Comparison of ENCODE assay signal across 17 mouse cellular contexts in the genomic region with DNA sequence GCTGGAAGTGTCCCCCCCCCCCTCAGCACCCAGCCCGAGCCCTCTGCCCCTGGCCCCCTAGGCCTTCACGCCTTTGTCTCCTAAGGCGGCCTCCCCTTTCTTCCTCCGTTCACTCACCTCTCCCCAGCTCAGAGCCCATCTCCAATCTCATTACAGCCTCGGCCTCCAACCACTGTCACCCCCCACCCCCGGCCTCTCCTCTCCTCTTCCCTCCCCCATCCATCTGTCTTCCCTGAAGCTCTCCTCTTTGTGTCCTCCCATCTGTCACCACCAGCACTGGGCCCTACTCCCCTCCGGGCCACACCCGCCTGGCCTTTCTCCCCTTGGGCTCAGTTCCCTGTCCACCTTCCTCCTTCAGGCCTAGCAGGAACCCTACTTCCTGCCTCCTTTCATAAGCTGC. TPM values are rescaled to one million over a fixed set of nuclear protein-coding genes. Genes with fewer than 3 reads are reported as not detected.
A peak's percentile ranks its signal among the peaks of the same experiment; 100 is the strongest.
DNase-seq lines count a peak whose midpoint lies in the region; ATAC-seq and TF ChIP-seq lines count a peak whose summit lies in the region.
"Had no signal": no experiment of that assay in that cellular context is flagged by ENCODE, and none has a peak within 500 bp of the region (broad histone marks: within the 10 kb centered on the region; RNA-seq: fewer than 3 reads in every experiment).

No protein-coding gene starts in this region.

- H3K27ac ChIP-seq in embryonic facial prominence, embryonic 10.5 days (replicated peaks) = peak overlapping the region; percentile 65
- peak overlapping the region; percentile 70 for H3K27ac ChIP-seq in hindbrain, embryonic 14.5 days
- H3K27ac ChIP-seq in midbrain, postnatal 0 days (ENCODE audit: low read depth, low read length) = no peak overlapping the region

- peaks cover 18% of the 10 kb centered on the region for H3K27me3 ChIP-seq in embryonic facial prominence, embryonic 10.5 days (replicated peaks; ENCODE audit: low read depth, poor library complexity, severe bottlenecking)
- no peaks in the 10 kb centered on the region for H3K27me3 ChIP-seq in hindbrain, embryonic 14.5 days (ENCODE audit: control insufficient read depth, insufficient read depth, low read length)
- no peaks in the 10 kb centered on the region for H3K27me3 ChIP-seq in midbrain, postnatal 0 days (ENCODE audit: insufficient read depth, low read length)

- TF ChIP-seq CTCF in midbrain, postnatal 0 days (IDR thresholded peaks at IDR 0.05) = no peak

- H3K4me1 ChIP-seq in embryonic facial prominence, embryonic 10.5 days = peaks cover 41% of the 10 kb centered on the region
- peaks cover 24% of the 10 kb centered on the region for H3K4me1 ChIP-seq in hindbrain, embryonic 14.5 days (replicated peaks; ENCODE audit: control insufficient read depth, insufficient read depth, low read length)
- H3K4me1 ChIP-seq in midbrain, postnatal 0 days (ENCODE audit: insufficient read depth, low read length) = no peaks in the 10 kb centered on the region

- no peak overlapping the region for H3K4me3 ChIP-seq in embryonic facial prominence, embryonic 10.5 days
- H3K4me3 ChIP-seq in hindbrain, embryonic 14.5 days (replicated peaks; ENCODE audit: low read length) = no peak overlapping the region
- H3K4me3 ChIP-seq in midbrain, postnatal 0 days (ENCODE audit: low read depth, low read length) = no peak overlapping the region

- H3K4me2 ChIP-seq in hindbrain, embryonic 14.5 days (replicated peaks) = no peak overlapping the region
- H3K4me2 ChIP-seq in midbrain, postnatal 0 days (ENCODE audit: low read depth, low read length, poor library complexity, severe bottlenecking) = no peak overlapping the region

- no peaks in the 10 kb centered on the region for H3K9me3 ChIP-seq in embryonic facial prominence, embryonic 10.5 days
- no peaks in the 10 kb centered on the region for H3K9me3 ChIP-seq in hindbrain, embryonic 14.5 days (ENCODE audit: control insufficient read depth, low read length)
- H3K9me3 ChIP-seq in midbrain, postnatal 0 days (ENCODE audit: low read length) = no peaks in the 10 kb centered on the region

- DNase-seq in cerebellum, postnatal 4 days (ENCODE audit: low spot score in 2 of 2) = peak; percentile 19 to 60
- no peak for DNase-seq in cerebellum, adult 9-10 months
- DNase-seq in embryonic facial prominence, embryonic 10.5 days (ENCODE audit: low spot score) = no peak
- no peak for DNase-seq in hindbrain, embryonic 14.5 days (ENCODE audit: low spot score)
- peak; percentile 60 for DNase-seq in midbrain, postnatal 0 days (ENCODE audit: low spot score)
- DNase-seq in spleen, adult 18-20 months = no peak
- DNase-seq in left cerebral cortex, adult 11 months (ENCODE audit: low spot score) = no peak
- DNase-seq in adrenal gland, postnatal 10 days = no peak
- DNase-seq: heart, adult 11 months; kidney, adult 8-10 months; layer of hippocampus, adult 9-11 months; lung, adult 2 months had no signal

- 40% methylated on average over 8 of the region's 8 CpGs for WGBS in embryonic facial prominence, embryonic 10.5 days
- WGBS in hindbrain, embryonic 14.5 days = 9% methylated on average over 8 of the region's 8 CpGs
- 22% methylated on average over 8 of the region's 8 CpGs for WGBS in midbrain, postnatal 0 days

- ATAC-seq in hindbrain, embryonic 14.5 days (ENCODE audit: low FRiP score) = peak; percentile 18; the same call in 1 of the 2 replicates
- ATAC-seq in midbrain, postnatal 0 days (ENCODE audit: low FRiP score) = peak; percentile 9; the same call in 1 of the 2 replicates

- peaks cover 25% of the 10 kb centered on the region for H3K36me3 ChIP-seq in embryonic facial prominence, embryonic 10.5 days (replicated peaks)
- H3K36me3 ChIP-seq in hindbrain, embryonic 14.5 days (replicated peaks; ENCODE audit: control insufficient read depth, insufficient read depth) = peaks cover 22% of the 10 kb centered on the region
- peaks cover 8% of the 10 kb centered on the region for H3K36me3 ChIP-seq in midbrain, postnatal 0 days (ENCODE audit: insufficient read depth, low read length)

- H3K9ac ChIP-seq in hindbrain, embryonic 14.5 days = no peak overlapping the region
- no peak overlapping the region for H3K9ac ChIP-seq in midbrain, postnatal 0 days (replicated peaks; ENCODE audit: low read length, poor library complexity, severe bottlenecking)

RNA-seq across cellular contexts. Expression of gene Nhlh1, which starts 3.8 kb away (rescaled TPM):
- polyA plus RNA-seq in embryonic facial prominence, embryonic 10.5 days (2016; fragmentation: Nextera tagmentation; extraction: Ambion mirVana) = 4.1 and 4.7 TPM in 2 replicates
- polyA plus RNA-seq in hindbrain, embryonic 14.5 days (2014; fragmentation: Nextera tagmentation; extraction: Ambion mirVana) = 2.7 and 3.6 TPM in 2 replicates
- total RNA-seq in midbrain, postnatal 0 days (2014; rRNA removed) = 0.38 and 3.6 TPM in 2 replicates
- polyA plus RNA-seq in midbrain, postnatal 0 days (2015; fragmentation: Nextera tagmentation; extraction: Ambion mirVana) = 0.12 TPM in 1 of 2 replicates, not detected in the other
- under 1 TPM in 1 of 2 experiments, not detected in 1; 0.09 TPM for total RNA-seq in adrenal gland, postnatal 10 days (2021)
- total RNA-seq: common myeloid progenitor, adult 5-6 weeks; heart, postnatal 25 days; megakaryocyte-erythroid progenitor cell, adult 5-6 weeks; MEL had no signal
- polyA plus RNA-seq: spleen, adult 2 months had no signal

RNA-seq across cellular contexts. Expression of gene Copa, which starts 21.1 kb away (rescaled TPM):
- polyA plus RNA-seq in embryonic facial prominence, embryonic 10.5 days (2016; fragmentation: Nextera tagmentation; extraction: Ambion mirVana) = 185 and 189 TPM in 2 replicates
- polyA plus RNA-seq in hindbrain, embryonic 14.5 days (2014; fragmentation: Nextera tagmentation; extraction: Ambion mirVana) = 161 and 193 TPM in 2 replicates
- total RNA-seq in midbrain, postnatal 0 days (2014; rRNA removed) = 207 and 225 TPM in 2 replicates
- polyA plus RNA-seq in midbrain, postnatal 0 days (2015; fragmentation: Nextera tagmentation; extraction: Ambion mirVana) = 149 and 155 TPM in 2 replicates
- total RNA-seq in adrenal gland, postnatal 10 days (2021) = 100 to 1,000 TPM; 150 to 151 TPM

RNA-seq across cellular contexts. Expression of gene Ncstn, which starts 21.4 kb away (rescaled TPM):
- polyA plus RNA-seq in embryonic facial prominence, embryonic 10.5 days (2016; fragmentation: Nextera tagmentation; extraction: Ambion mirVana) = 92.1 and 98.5 TPM in 2 replicates
- 106 and 111 TPM in 2 replicates for polyA plus RNA-seq in hindbrain, embryonic 14.5 days (2014; fragmentation: Nextera tagmentation; extraction: Ambion mirVana)
- 70.3 and 78.7 TPM in 2 replicates for total RNA-seq in midbrain, postnatal 0 days (2014; rRNA removed)
- polyA plus RNA-seq in midbrain, postnatal 0 days (2015; fragmentation: Nextera tagmentation; extraction: Ambion mirVana) = 93.3 and 93.7 TPM in 2 replicates
- total RNA-seq in adrenal gland, postnatal 10 days (2021) = 10 to 100 TPM; 81.0 to 93.0 TPM

RNA-seq across cellular contexts. Expression of gene Vangl2, which starts 33.0 kb away (rescaled TPM):
- 28.3 and 35.3 TPM in 2 replicates for polyA plus RNA-seq in embryonic facial prominence, embryonic 10.5 days (2016; fragmentation: Nextera tagmentation; extraction: Ambion mirVana)
- polyA plus RNA-seq in hindbrain, embryonic 14.5 days (2014; fragmentation: Nextera tagmentation; extraction: Ambion mirVana) = 48.9 and 49.5 TPM in 2 replicates
- 85.8 and 115 TPM in 2 replicates for total RNA-seq in midbrain, postnatal 0 days (2014; rRNA removed)
- 43.1 and 44.2 TPM in 2 replicates for polyA plus RNA-seq in midbrain, postnatal 0 days (2015; fragmentation: Nextera tagmentation; extraction: Ambion mirVana)
- 10 to 100 TPM in 1 of 2 experiments, 1 to 10 TPM in 1; 6.3 to 10.6 TPM for total RNA-seq in adrenal gland, postnatal 10 days (2021)

Comparison
In these comparisons a context has a peak if more than half of its experiments do, and no peak if none do; other contexts are left out.
1. DNase-seq: peak in cerebellum, postnatal 4 days (2 of 2) and midbrain, postnatal 0 days (single experiment); none in cerebellum, adult 9-10 months (single experiment), embryonic facial prominence, embryonic 10.5 days (single experiment), hindbrain, embryonic 14.5 days (single experiment), spleen, adult 18-20 months (0 of 2), left cerebral cortex, adult 11 months (single experiment) and adrenal gland, postnatal 10 days (single experiment).